Mouse (Mus musculus) splenic B cell, adult 2 months (primary cell): Measurements from ENCODE around the gene Zmynd15.
"Not testable (repeated sequence)": the region's sequence is repeated elsewhere in the genome, so short reads cannot be mapped to it uniquely, and the experiment has no call there.

ENCODE experiments used
- DNase-seq: peaks from one replicate; pipeline ENCODE4 v3.0.0-alpha.2; 2011; ENCODE audit warnings: low read depth, low spot score
- H3K27me3 ChIP-seq: 2 replicates; pipeline ENCODE4 v1.6.1; 2012; ENCODE audit warnings: mild to moderate bottlenecking, low read length, moderate library complexity, mixed read lengths; ENCODE audit not compliant: control insufficient read depth, poor library complexity, insufficient read depth, severe bottlenecking
- H3K36me3 ChIP-seq: 2 replicates; pipeline ENCODE4 v1.6.1; 2012; ENCODE audit warnings: mild to moderate bottlenecking, low read length, moderate library complexity, mixed read lengths; ENCODE audit not compliant: control insufficient read depth, poor library complexity, insufficient read depth, severe bottlenecking

Zmynd15 gene

DNA sequence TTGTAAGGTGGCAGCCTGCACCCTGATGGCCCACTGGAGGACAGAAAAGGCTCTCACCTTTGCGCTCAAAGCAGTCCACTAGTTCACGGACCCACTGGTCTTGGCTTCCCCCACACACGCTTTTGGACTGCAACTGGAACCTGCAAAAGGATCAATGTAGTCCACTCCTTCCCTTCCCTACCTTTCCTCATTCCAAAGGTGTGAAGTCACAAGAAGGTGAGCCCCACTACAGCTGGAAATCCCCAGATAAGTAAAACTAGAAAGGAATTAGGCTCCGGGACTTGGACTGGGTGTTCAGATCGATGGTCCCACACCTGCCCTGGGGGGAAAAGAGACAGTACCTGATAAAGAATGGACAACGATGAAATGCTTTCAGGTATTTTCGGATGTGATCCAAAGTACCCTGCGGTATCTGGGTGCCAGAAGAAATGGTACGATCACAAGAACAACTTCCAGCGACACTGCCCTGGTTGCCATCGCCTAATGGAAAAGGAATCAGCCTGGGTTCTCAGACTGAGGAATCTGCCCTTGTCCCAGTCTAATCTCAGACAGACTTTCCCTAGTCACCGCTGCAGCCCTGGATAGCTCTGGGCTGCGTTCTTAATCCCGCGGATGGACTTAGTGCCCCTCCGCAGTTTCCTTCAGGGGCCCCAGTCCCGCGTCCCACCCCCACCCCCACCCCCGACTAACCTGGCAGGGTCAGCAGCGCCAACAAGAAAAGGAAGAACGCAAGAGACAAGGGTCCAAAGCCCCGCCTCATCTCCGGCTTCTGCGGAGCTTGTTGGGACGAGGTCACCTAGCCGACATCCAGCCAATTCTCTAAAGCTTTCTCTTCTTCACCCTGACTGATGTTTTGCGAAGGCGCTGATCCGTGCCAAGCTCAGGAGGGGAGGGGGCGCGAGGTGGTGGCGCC, at the start of gene Zmynd15:
Zmynd15 (plus strand) TSS at position 746 of the 913 bp plus-strand sequence.
- Histone ChIP-seq H3K27me3 (no peaks in the 10 kb centered on the region), H3K36me3 (no peaks in the 10 kb centered on the region)
- no peak for DNase-seq

GRCm38 (mm10) chr11:70409594-70410296, 49.5 kb upstream of the Zmynd15 start, which contains the start of gene Pelp1:
Gene Pelp1, minus strand, starts transcription at chr11:70410031.
- no peaks in the 10 kb centered on the region for H3K36me3 ChIP-seq
- peak; percentile 77 for DNase-seq
- H3K27me3 ChIP-seq, result no peaks in the 10 kb centered on the region

DNA sequence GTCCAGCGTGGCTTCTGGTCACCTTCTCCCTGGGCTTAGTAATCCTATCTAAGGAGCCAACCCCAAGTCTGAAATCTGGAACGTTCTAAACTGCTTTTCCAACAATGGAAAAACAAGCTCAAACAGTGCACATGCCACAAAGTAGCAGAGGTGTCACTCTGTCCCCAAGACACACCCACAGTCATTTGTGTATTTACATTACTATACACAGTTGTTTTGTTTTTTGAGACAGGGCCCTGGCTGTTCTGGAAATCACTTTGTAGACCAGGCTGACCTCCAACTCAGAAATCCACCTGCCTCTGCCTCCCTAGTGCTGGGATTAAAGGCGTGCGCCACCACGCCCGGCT, 49.0 kb upstream of the Zmynd15 start:
- DNase-seq, result no peak
- H3K27me3 ChIP-seq, result no peaks in the 10 kb centered on the region

GRCm38 (mm10) chr11:70412591-70412990, 46.6 kb upstream of the Zmynd15 start:
- no peaks in the 10 kb centered on the region for H3K36me3 ChIP-seq
- DNase-seq, result no peak

More for the DNA sequence above, 49.0 kb upstream of the Zmynd15 start:
- H3K36me3 ChIP-seq, result no peaks in the 10 kb centered on the region

GRCm38 (mm10) chr11:70413961-70414360, 45.3 kb upstream of the Zmynd15 start:
- Histone ChIP-seq H3K36me3 (no peaks in the 10 kb centered on the region), H3K27me3 (no peaks in the 10 kb centered on the region)
- DNase-seq, result peak; percentile 88

More at GRCm38 (mm10) chr11:70412591-70412990, 46.6 kb upstream of the Zmynd15 start:
- no peaks in the 10 kb centered on the region for H3K27me3 ChIP-seq

DNA sequence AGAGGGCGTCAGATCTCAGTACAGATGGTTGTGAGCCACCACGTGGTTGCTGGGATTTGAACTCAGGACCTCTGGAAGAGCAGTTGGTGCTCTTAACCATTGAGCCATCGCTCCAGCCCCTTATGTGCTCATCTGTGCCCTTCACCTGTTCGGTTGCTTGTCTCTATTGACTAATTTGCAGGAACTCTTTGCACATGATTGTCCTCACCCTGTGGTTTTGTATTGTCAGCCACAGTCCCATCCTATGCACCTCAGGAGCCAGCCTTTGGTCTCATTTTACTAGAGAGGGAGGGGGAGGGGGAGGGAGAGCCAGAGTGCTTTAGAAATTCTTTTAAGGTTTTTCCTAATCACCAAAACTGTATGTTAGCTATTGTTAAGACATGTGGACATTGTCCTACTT, 41.0 kb upstream of the Zmynd15 start:
- H3K27me3 ChIP-seq, result no peaks in the 10 kb centered on the region
- no peak for DNase-seq
- no peaks in the 10 kb centered on the region for H3K36me3 ChIP-seq

DNA sequence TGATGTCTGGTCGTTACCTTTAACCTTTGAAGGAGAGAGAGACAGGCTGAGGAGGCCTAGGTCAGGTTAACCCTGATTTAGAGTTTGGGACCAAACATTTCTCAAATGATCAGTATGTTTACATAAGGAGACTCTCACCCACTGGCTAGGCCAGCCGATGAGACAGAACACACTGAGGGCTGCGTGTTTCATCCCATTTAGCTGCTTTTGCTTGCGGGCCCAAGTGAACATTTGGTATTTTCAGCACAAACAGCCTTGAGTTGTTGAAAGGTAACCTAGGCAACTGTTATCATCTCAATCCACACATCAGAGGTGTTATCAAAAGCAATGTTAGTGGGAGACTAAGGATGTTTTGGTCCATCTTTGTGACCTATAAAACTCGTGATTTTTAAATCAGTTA, 39.7 kb upstream of the Zmynd15 start:
- DNase-seq, result no peak

GRCm38 (mm10) chr11:70426598-70426997, 32.6 kb upstream of the Zmynd15 start:
- DNase-seq, H3K27me3 ChIP-seq, H3K36me3 ChIP-seq: not testable (repeated sequence)

More for the DNA sequence above, 39.7 kb upstream of the Zmynd15 start:
- no peaks in the 10 kb centered on the region for H3K36me3 ChIP-seq
- H3K27me3 ChIP-seq, result no peaks in the 10 kb centered on the region

DNA sequence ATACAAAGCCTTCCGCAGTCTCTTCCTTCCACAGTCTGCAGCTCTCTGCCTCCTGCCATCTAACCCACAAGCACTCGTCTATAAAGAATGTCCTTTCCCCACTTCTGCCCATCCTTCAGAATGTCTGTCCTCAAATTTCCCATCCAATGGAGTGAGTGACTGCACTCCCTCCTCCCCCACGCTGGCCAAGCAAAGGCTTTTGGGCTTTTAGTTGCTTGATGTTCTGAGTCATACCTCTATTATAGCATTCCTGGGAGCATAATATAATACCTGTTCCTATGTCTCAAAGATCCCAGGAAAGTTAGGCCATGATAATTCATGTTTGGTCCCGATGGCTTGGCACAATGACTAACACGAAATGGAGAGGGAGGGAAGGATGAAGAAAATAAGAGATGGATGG, 27.7 kb upstream of the Zmynd15 start:
- peaks cover 1% of the 10 kb centered on the region for H3K36me3 ChIP-seq
- no peaks in the 10 kb centered on the region for H3K27me3 ChIP-seq
- no peak for DNase-seq

DNA sequence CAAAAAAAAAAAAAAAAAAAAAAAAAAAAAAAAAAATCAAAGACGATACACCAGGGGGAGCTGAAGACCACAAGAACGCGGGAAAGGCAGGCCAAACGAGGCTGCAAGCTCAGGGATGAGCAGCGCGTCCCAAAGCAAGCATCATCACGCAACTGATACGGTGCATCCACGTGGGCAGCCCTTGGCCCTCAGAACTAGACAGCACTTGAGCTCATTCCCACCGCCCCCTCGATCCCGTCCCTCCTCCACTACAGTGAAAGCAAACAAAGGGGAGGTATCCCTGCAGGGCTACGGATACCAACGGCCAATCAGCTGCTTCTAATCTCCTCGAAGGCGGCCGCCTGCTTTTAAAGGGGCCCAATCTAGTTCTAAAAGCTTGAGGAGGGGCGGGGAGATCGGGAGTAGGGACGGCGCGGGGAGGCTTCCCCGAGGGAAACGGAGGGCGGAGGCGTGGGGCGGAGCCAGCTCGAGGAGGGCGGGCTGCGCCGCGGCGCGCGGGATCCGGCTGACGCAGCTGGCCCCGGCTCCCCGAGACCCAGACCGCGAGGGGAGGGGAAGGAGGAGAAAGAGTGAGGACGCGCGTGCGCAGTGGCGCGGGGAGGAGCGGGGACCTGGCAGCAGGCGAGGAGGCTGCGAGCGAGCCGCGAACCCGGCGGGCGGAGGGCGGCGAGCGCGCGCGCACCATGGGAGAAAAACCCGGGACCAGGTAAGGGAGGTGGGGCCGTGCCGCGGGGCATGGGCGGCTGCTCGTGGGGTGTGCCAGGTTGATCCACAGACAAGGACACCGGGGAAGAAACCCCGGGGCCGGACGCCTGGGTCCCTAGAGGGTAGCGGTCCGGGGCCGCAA, 27.0 kb upstream of the Zmynd15 start, which contains the start of gene Arrb2:
Arrb2 (plus strand) TSS at position 588 of the 847 bp plus-strand sequence.
- H3K36me3 ChIP-seq, result peaks cover 5% of the 10 kb centered on the region
- peak; percentile 96 for DNase-seq
- H3K27me3 ChIP-seq, result no peaks in the 10 kb centered on the region

GRCm38 (mm10) chr11:70432895-70433568, 26.2 kb upstream of the Zmynd15 start:
- Histone ChIP-seq H3K27me3 (no peaks in the 10 kb centered on the region), H3K36me3 (peaks cover 5% of the 10 kb centered on the region)
- peak; percentile 49 for DNase-seq

GRCm38 (mm10) chr11:70433569-70433943, 25.7 kb upstream of the Zmynd15 start:
- DNase-seq, result peak; percentile 68
- H3K27me3 ChIP-seq, result no peaks in the 10 kb centered on the region
- peaks cover 8% of the 10 kb centered on the region for H3K36me3 ChIP-seq

DNA sequence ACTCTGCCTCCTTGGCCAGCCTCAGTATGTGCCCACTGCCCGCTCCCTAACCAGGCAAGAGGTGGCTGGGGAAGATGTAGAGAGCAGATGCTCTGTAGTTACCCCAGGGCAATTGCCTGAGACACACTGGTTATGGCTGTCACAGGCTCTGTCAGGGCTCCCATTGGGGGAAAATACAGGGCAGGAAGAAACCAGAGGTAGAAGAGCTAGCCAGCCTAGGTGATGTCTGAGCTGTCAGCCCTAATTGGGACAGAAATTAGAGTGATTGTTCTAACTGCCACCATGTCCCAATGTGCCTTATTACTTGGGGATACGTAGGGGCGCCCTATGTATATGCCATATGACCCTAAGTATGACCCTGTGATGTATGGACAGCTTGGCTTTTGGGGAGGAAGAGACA, 25.3 kb upstream of the Zmynd15 start:
- Histone ChIP-seq H3K36me3 (peaks cover 9% of the 10 kb centered on the region), H3K27me3 (no peaks in the 10 kb centered on the region)
- DNase-seq, result no peak

GRCm38 (mm10) chr11:70435476-70435875, 23.8 kb upstream of the Zmynd15 start:
- DNase-seq, result no peak
- Histone ChIP-seq H3K27me3 (no peaks in the 10 kb centered on the region), H3K36me3 (peaks cover 15% of the 10 kb centered on the region)
